Mouse (Mus musculus) myocyte (in vitro differentiated cells): ENCODE measurements around the gene Cyp2j9. TPM values are rescaled to one million over a fixed set of nuclear protein-coding genes. Genes with fewer than 3 reads are reported as not detected.

Experiments
- H3K27me3 ChIP-seq: one replicate; pipeline ENCODE4 v1.6.1; 2011; ENCODE audit not compliant: control insufficient read depth, insufficient read depth, insufficient read length
- H3K36me3 ChIP-seq: one replicate; pipeline ENCODE4 v1.6.1; 2011; ENCODE audit not compliant: control insufficient read depth, insufficient read depth
- H3K4me2 ChIP-seq: one replicate; pipeline ENCODE4 v1.6.1; 2011; ENCODE audit warnings: low read depth, control low read depth
- H3K4me3 ChIP-seq: one replicate; pipeline ENCODE4 v1.5.1; 2011; ENCODE audit warnings: mild to moderate bottlenecking, control low read depth, moderate library complexity
- H3K79me2 ChIP-seq: one replicate; pipeline ENCODE4 v1.6.1; 2011; ENCODE audit not compliant: control insufficient read depth, insufficient read depth
- H3ac ChIP-seq: one replicate; pipeline ENCODE4 v1.6.1; 2011; ENCODE audit not compliant: control insufficient read depth, insufficient read length
- CEBPB ChIP-seq: IDR thresholded peaks from 2 replicates; pipeline ENCODE4 v1.6.1; 2011; ENCODE audit warnings: mild to moderate bottlenecking, moderate library complexity; ENCODE audit not compliant: poor library complexity, insufficient read depth, severe bottlenecking
- E2F4 ChIP-seq: IDR thresholded peaks from one replicate; pipeline ENCODE4 v1.6.1; 2011; ENCODE audit warnings: mild to moderate bottlenecking, control low read depth, moderate library complexity; ENCODE audit not compliant: insufficient read depth
- MAX ChIP-seq: IDR thresholded peaks from one replicate; pipeline ENCODE4 v1.6.1; 2011; ENCODE audit warnings: low read depth, mild to moderate bottlenecking, control low read depth
- MYOD1 ChIP-seq, 3 experiments: IDR thresholded peaks; one replicate each; pipeline ENCODE4 v1.6.1; 2011; ENCODE audit warnings: control low read depth in 2 of 3, low read depth in 2 of 3, mild to moderate bottlenecking in 2 of 3, moderate library complexity in 1 of 3; ENCODE audit not compliant: insufficient read length in 2 of 3, control insufficient read depth in 1 of 3
- MYOG ChIP-seq, 3 experiments: IDR thresholded peaks; one replicate each; pipeline ENCODE4 v1.6.1; 2011; ENCODE audit warnings: control low read depth in 2 of 3, low read depth in 2 of 3, mild to moderate bottlenecking in 2 of 3; ENCODE audit not compliant: insufficient read length in 2 of 3, control insufficient read depth in 1 of 3, insufficient read depth in 1 of 3
- POLR2A ChIP-seq: IDR thresholded peaks from one replicate; pipeline ENCODE4 v1.6.1; 2011; ENCODE audit warnings: low read depth, mild to moderate bottlenecking, control low read depth, moderate library complexity; ENCODE audit not compliant: insufficient read length
- POLR2AphosphoS2 ChIP-seq: IDR thresholded peaks from one replicate; pipeline ENCODE4 v1.6.1; 2011; ENCODE audit warnings: low read depth, control low read depth; ENCODE audit not compliant: insufficient read length
- REST ChIP-seq: IDR thresholded peaks from one replicate; pipeline ENCODE4 v1.6.1; 2011; ENCODE audit warnings: mild to moderate bottlenecking, control low read depth, moderate library complexity; ENCODE audit not compliant: insufficient read depth, insufficient read length
- SRF ChIP-seq: IDR thresholded peaks from one replicate; pipeline ENCODE4 v1.6.1; 2011; ENCODE audit warnings: low read depth; ENCODE audit not compliant: control insufficient read depth, insufficient read length
- TCF12 ChIP-seq: IDR thresholded peaks from one replicate; pipeline ENCODE4 v1.6.1; 2011; ENCODE audit warnings: mild to moderate bottlenecking, control low read depth; ENCODE audit not compliant: poor library complexity, insufficient read depth, severe bottlenecking
- TCF3 ChIP-seq: IDR thresholded peaks from one replicate; pipeline ENCODE4 v1.6.1; 2011; ENCODE audit warnings: low read depth, control low read depth; ENCODE audit not compliant: insufficient read length
- USF1 ChIP-seq: IDR thresholded peaks from one replicate; pipeline ENCODE4 v1.6.1; 2011; ENCODE audit warnings: low read depth, mild to moderate bottlenecking, control low read depth, moderate library complexity
- polyA plus RNA-seq: library from polyadenylated mRNA; unstranded; fragments of >200 nt; fragmentation: generic; extraction: Trizol; gene quantifications from one replicate; pipeline ENCODE4 v1.2.1, GENCODE M21; 2012; ENCODE audit warnings: missing spikeins

The Cyp2j9 gene
- 0.05 TPM for polyA plus RNA-seq

GRCm38 (mm10) chr4:96590911-96591790 lies at the start of gene Cyp2j9:
Gene Cyp2j9 (minus strand): TSS chr4:96591578.
- Histone ChIP-seq H3K79me2 (no peaks in the 10 kb centered on the region), H3K36me3 (no peaks in the 10 kb centered on the region), H3K4me2 (peak within 1 kb of the TSS; percentile 64), H3ac (no peak within 1 kb of the TSS), H3K4me3 (no peak within 1 kb of the TSS), H3K27me3 (no peaks in the 10 kb centered on the region)
- TF ChIP-seq MYOG (IDR thresholded peaks at IDR 0.05; ENCODE audit: control insufficient read depth in 1 of 3, insufficient read depth in 1 of 3, insufficient read length in 2 of 3, low read depth in 2 of 3) (no peak), E2F4 (no peak), USF1 (no peak), TCF3 (no peak), SRF (no peak), POLR2A (no peak), POLR2AphosphoS2 (no peak), MYOD1 (IDR thresholded peaks at IDR 0.05; ENCODE audit: control insufficient read depth in 1 of 3, insufficient read length in 2 of 3, low read depth in 2 of 3) (no peak)

GRCm38 (mm10) chr4:96635455-96635854 lies 44.1 kb upstream of the Cyp2j9 start:
- no peak for TF ChIP-seq TCF12
- no peak for TF ChIP-seq USF1
- TF ChIP-seq MYOD1 (IDR thresholded peaks at IDR 0.05; ENCODE audit: control insufficient read depth in 1 of 3, insufficient read length in 2 of 3, low read depth in 2 of 3): no peak
- TF ChIP-seq REST: no peak
- TF ChIP-seq POLR2AphosphoS2: no peak
- no peak for TF ChIP-seq MYOG (IDR thresholded peaks at IDR 0.05; ENCODE audit: control insufficient read depth in 1 of 3, insufficient read depth in 1 of 3, insufficient read length in 2 of 3, low read depth in 2 of 3)
- no peak for TF ChIP-seq CEBPB
- no peak for TF ChIP-seq E2F4
- no peak for TF ChIP-seq TCF3
- TF ChIP-seq SRF: no peak
- TF ChIP-seq MAX: no peak
- TF ChIP-seq POLR2A: no peak
- H3K27me3 ChIP-seq: no peaks in the 10 kb centered on the region
- no peaks in the 10 kb centered on the region for H3K36me3 ChIP-seq
- no peaks in the 10 kb centered on the region for H3K79me2 ChIP-seq
- H3K4me2 ChIP-seq: no peak overlapping the region
- no peak overlapping the region for H3K4me3 ChIP-seq
- H3ac ChIP-seq: no peak overlapping the region

GRCm38 (mm10) chr4:96622474-96622873 lies 31.1 kb upstream of the Cyp2j9 start:
- TF ChIP-seq USF1: no peak
- no peak for TF ChIP-seq REST
- no peak for TF ChIP-seq TCF3
- TF ChIP-seq MAX: no peak
- no peak for TF ChIP-seq MYOD1 (IDR thresholded peaks at IDR 0.05; ENCODE audit: control insufficient read depth in 1 of 3, insufficient read length in 2 of 3, low read depth in 2 of 3)
- no peak for TF ChIP-seq CEBPB
- TF ChIP-seq POLR2A: no peak
- no peak for TF ChIP-seq TCF12
- no peak for TF ChIP-seq E2F4
- no peak for TF ChIP-seq SRF
- no peak for TF ChIP-seq POLR2AphosphoS2
- no peak for TF ChIP-seq MYOG (IDR thresholded peaks at IDR 0.05; ENCODE audit: control insufficient read depth in 1 of 3, insufficient read depth in 1 of 3, insufficient read length in 2 of 3, low read depth in 2 of 3)
- no peak overlapping the region for H3K4me2 ChIP-seq
- no peak overlapping the region for H3ac ChIP-seq
- H3K79me2 ChIP-seq: no peaks in the 10 kb centered on the region
- no peaks in the 10 kb centered on the region for H3K36me3 ChIP-seq
- H3K27me3 ChIP-seq: no peaks in the 10 kb centered on the region
- H3K4me3 ChIP-seq: no peak overlapping the region

- H3K36me3 ChIP-seq: no peaks in the 10 kb centered on the region
- no peaks in the 10 kb centered on the region for H3K79me2 ChIP-seq
- H3ac ChIP-seq: no peak overlapping the region
- peak overlapping the region; percentile 64 for H3K4me2 ChIP-seq
- no peaks in the 10 kb centered on the region for H3K27me3 ChIP-seq
- TF ChIP-seq TCF3 (no peak), MYOG (IDR thresholded peaks at IDR 0.05; ENCODE audit: control insufficient read depth in 1 of 3, insufficient read depth in 1 of 3, insufficient read length in 2 of 3, low read depth in 2 of 3) (no peak), MYOD1 (IDR thresholded peaks at IDR 0.05; ENCODE audit: control insufficient read depth in 1 of 3, insufficient read length in 2 of 3, low read depth in 2 of 3) (no peak), REST (no peak), POLR2AphosphoS2 (no peak), POLR2A (no peak), MAX (no peak), CEBPB (no peak), TCF12 (no peak), SRF (no peak), E2F4 (no peak), USF1 (no peak)
- no peak overlapping the region for H3K4me3 ChIP-seq
These were observed 393 bp upstream of the Cyp2j9 start for GRCm38 (mm10) chr4:96591791-96592150.
